8 mouse cellular contexts compared by ENCODE assay signal in the genomic region with DNA sequence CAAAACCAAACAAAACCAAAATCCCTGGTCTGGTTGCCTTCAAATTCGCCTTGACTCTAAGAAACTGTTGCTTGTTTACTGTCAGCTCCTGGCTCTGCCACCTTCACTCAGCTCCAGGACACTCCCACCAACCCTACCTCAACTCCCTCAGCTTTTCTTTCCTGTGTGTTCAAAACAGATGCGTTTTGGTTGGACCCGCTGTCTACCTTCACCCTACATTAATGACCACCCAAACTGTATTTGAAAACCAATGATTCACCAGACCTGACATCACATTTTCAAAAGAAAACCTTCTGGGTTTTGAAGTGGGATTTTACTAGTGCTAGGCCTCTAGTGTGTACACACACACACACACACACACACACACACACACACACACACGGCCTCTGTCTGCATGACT. TPM values are rescaled to one million over a fixed set of nuclear protein-coding genes. Genes with fewer than 3 reads are reported as not detected.
DNase-seq lines count a peak whose midpoint lies in the region; ATAC-seq and TF ChIP-seq lines count a peak whose summit lies in the region.

No protein-coding gene starts in this region.

- no peak for TF ChIP-seq CTCF in liver, adult 2 months (IDR thresholded peaks at IDR 0.05; ENCODE audit: low read depth, low read length)
- TF ChIP-seq CTCF in brain, embryonic 14.5 days (IDR thresholded peaks at IDR 0.05; ENCODE audit: borderline replicate concordance, extremely low read depth, insufficient read depth, insufficient read length) = no peak
- TF ChIP-seq CTCF in midbrain, postnatal 0 days (IDR thresholded peaks at IDR 0.05) = no peak

- H3K27ac ChIP-seq in liver, adult 2 months (replicated peaks; ENCODE audit: insufficient read depth, low read depth, low read length) = peak overlapping the region; percentile 98
- peak overlapping the region; percentile 94; the same call in 1 of the 2 replicates for H3K27ac ChIP-seq in hindbrain, embryonic 15.5 days (replicated peaks)
- H3K27ac ChIP-seq in midbrain, postnatal 0 days (ENCODE audit: low read depth, low read length) = peak overlapping the region; percentile 87; the same call in 1 of the 2 replicates

- no peaks in the 10 kb centered on the region for H3K27me3 ChIP-seq in liver, adult 2 months (ENCODE audit: control insufficient read depth, insufficient read depth, low read length)
- no peaks in the 10 kb centered on the region for H3K27me3 ChIP-seq in hindbrain, embryonic 15.5 days
- H3K27me3 ChIP-seq in midbrain, postnatal 0 days (ENCODE audit: insufficient read depth, low read length) = no peaks in the 10 kb centered on the region

- H3K4me3 ChIP-seq in liver, adult 2 months (ENCODE audit: insufficient read depth, low read depth, low read length) = peak overlapping the region; percentile 100
- H3K4me3 ChIP-seq in hindbrain, embryonic 15.5 days = peak overlapping the region; percentile 92
- H3K4me3 ChIP-seq in midbrain, postnatal 0 days (ENCODE audit: low read depth, low read length) = peak overlapping the region; percentile 99

- H3K9me3 ChIP-seq in hindbrain, embryonic 15.5 days = no peaks in the 10 kb centered on the region
- no peaks in the 10 kb centered on the region for H3K9me3 ChIP-seq in midbrain, postnatal 0 days (ENCODE audit: low read length)

- peaks cover 28% of the 10 kb centered on the region for H3K79me2 ChIP-seq in liver, adult 2 months (ENCODE audit: control insufficient read depth, insufficient read depth, low read length)

- H3K4me2 ChIP-seq in hindbrain, embryonic 15.5 days = peak overlapping the region; percentile 80
- peak overlapping the region; percentile 88 for H3K4me2 ChIP-seq in midbrain, postnatal 0 days (ENCODE audit: low read depth, low read length, poor library complexity, severe bottlenecking)

- ATAC-seq in hindbrain, embryonic 15.5 days (ENCODE audit: low FRiP score, low read depth) = no peak
- ATAC-seq in midbrain, postnatal 0 days (ENCODE audit: low FRiP score) = no peak

- H3K4me1 ChIP-seq in liver, adult 2 months (ENCODE audit: control insufficient read depth, insufficient read depth, low read length) = peaks cover 3% of the 10 kb centered on the region; the same call in 1 of the 2 replicates
- H3K4me1 ChIP-seq in hindbrain, embryonic 15.5 days (replicated peaks) = peaks cover 32% of the 10 kb centered on the region
- H3K4me1 ChIP-seq in midbrain, postnatal 0 days (ENCODE audit: insufficient read depth, low read length) = peaks cover 5% of the 10 kb centered on the region; the same call in 1 of the 2 replicates

- WGBS in liver, adult 2 months = 2% methylated on average over 4 of the region's 4 CpGs
- 16% methylated on average over 4 of the region's 4 CpGs for WGBS in hindbrain, embryonic 15.5 days
- WGBS in midbrain, postnatal 0 days = 27% methylated on average over 4 of the region's 4 CpGs

- TF ChIP-seq POLR2A in liver, adult 2 months (IDR thresholded peaks at IDR 0.05; ENCODE audit: extremely low read depth, insufficient read depth, low read length) = no peak
- no peak for TF ChIP-seq POLR2A in brain, embryonic 14.5 days (IDR thresholded peaks at IDR 0.05; ENCODE audit: borderline replicate concordance, extremely low read depth, insufficient read depth, insufficient read length, poor library complexity, severe bottlenecking)

- peak overlapping the region; percentile 98 for H3K9ac ChIP-seq in liver, adult 2 months (ENCODE audit: low read depth, low read length)
- peak overlapping the region; percentile 95 for H3K9ac ChIP-seq in hindbrain, embryonic 15.5 days
- H3K9ac ChIP-seq in midbrain, postnatal 0 days (replicated peaks; ENCODE audit: low read length, poor library complexity, severe bottlenecking) = peak overlapping the region; percentile 95

- peak; percentile 53 for DNase-seq in liver, adult 2 months (ENCODE audit: extremely low read depth, low read depth, low spot score)
- DNase-seq in liver = no peak
- DNase-seq in brain, embryonic 14.5 days (ENCODE audit: low read depth) = peak; percentile 12
- DNase-seq in midbrain, postnatal 0 days (ENCODE audit: low spot score) = no peak
- DNase-seq in spleen, postnatal 36 days (ENCODE audit: low spot score in 2 of 2) = no peak
- no peak for DNase-seq in adrenal gland, adult (ENCODE audit: inconsistent age in 2 of 2, low spot score in 1 of 2)
- DNase-seq in kidney, postnatal 36 days = no peak

- peaks cover 20% of the 10 kb centered on the region for H3K36me3 ChIP-seq in liver, adult 2 months (ENCODE audit: control insufficient read depth, insufficient read depth, low read length)
- H3K36me3 ChIP-seq in hindbrain, embryonic 15.5 days = peaks cover 21% of the 10 kb centered on the region
- H3K36me3 ChIP-seq in midbrain, postnatal 0 days (ENCODE audit: insufficient read depth, low read length) = peaks cover 6% of the 10 kb centered on the region

RNA-seq across cellular contexts. Expression of a gene that starts 1.7 kb away (rescaled TPM):
- total RNA-seq in liver, adult 2 months (2014; rRNA removed) = 61.4 and 66.4 TPM in 2 replicates
- 20.9 and 22.1 TPM in 2 replicates for polyA plus RNA-seq in liver, adult 2 months (2012; rRNA removed)
- 56.0 and 78.1 TPM in 2 replicates for polyA plus RNA-seq in brain, embryonic 14.5 days (2012; rRNA removed)
- polyA plus RNA-seq in hindbrain, embryonic 15.5 days (2015; fragmentation: Nextera tagmentation; extraction: Ambion mirVana) = 33.8 and 34.5 TPM in 2 replicates
- total RNA-seq in midbrain, postnatal 0 days (2014; rRNA removed) = 49.6 and 66.9 TPM in 2 replicates
- 31.4 and 44.1 TPM in 2 replicates for polyA plus RNA-seq in midbrain, postnatal 0 days (2015; fragmentation: Nextera tagmentation; extraction: Ambion mirVana)

Comparison
In these comparisons a context has a peak if more than half of its experiments do, and no peak if none do; other contexts are left out.
1. DNase-seq: peak in liver, adult 2 months (single experiment) and brain, embryonic 14.5 days (single experiment); none in liver (single experiment), midbrain, postnatal 0 days (single experiment), spleen, postnatal 36 days (0 of 2), adrenal gland, adult (0 of 2) and kidney, postnatal 36 days (0 of 2).
2. Peak in every context shown above with its lines, with median percentiles within 50 percentile points of each other: H3K27ac ChIP-seq, H3K4me3 ChIP-seq and H3K9ac ChIP-seq.